Mouse (Mus musculus) CH12.LX (cell line): ENCODE results near the gene Fat1. TPM values are rescaled to one million over a fixed set of nuclear protein-coding genes. Genes with fewer than 3 reads are reported as not detected.

Source experiments
- DNase-seq: peaks from one replicate; pipeline ENCODE4 v3.0.0-alpha.2; 2013; ENCODE audit errors: extremely low read depth
- H3K27ac ChIP-seq: 2 replicates; pipeline ENCODE4 v1.5.1; 2012; ENCODE audit warnings: low read depth, mild to moderate bottlenecking, control low read depth, moderate library complexity; ENCODE audit not compliant: insufficient read depth
- H3K27me3 ChIP-seq: replicated peaks from 2 replicates; pipeline ENCODE3; 2012; ENCODE audit warnings: inconsistent platforms
- H3K36me3 ChIP-seq, 2 experiments: replicated peaks in 1 of 2; 2 replicates each; pipeline versions ENCODE3 to v1.6.1; 2012; ENCODE audit warnings: inconsistent platforms in 1 of 2, low read length in 1 of 2, mild to moderate bottlenecking in 1 of 2, mixed read lengths in 1 of 2, moderate library complexity in 1 of 2; ENCODE audit not compliant: control insufficient read depth in 1 of 2, insufficient read depth in 1 of 2
- H3K4me1 ChIP-seq, 2 experiments: 2 replicates each; pipeline ENCODE4 v1.6.1; 2012; ENCODE audit warnings: inconsistent platforms in 1 of 2, moderate library complexity in 1 of 2; ENCODE audit not compliant: insufficient read depth in 2 of 2, control insufficient read depth in 1 of 2
- H3K4me2 ChIP-seq: 2 replicates; pipeline ENCODE4 v1.6.1; 2012; ENCODE audit warnings: low read depth, mild to moderate bottlenecking, control low read depth; ENCODE audit not compliant: poor library complexity, insufficient read depth, severe bottlenecking
- H3K4me3 ChIP-seq, 3 experiments: fragments of 150-350 bp in 1 of 3; sonication (generic) in 1 of 3; replicated peaks in 1 of 3; 2 replicates each; pipeline versions ENCODE3 to v1.5.1; 2011 to 2012; ENCODE audit warnings: low read depth in 2 of 3, low read length in 2 of 3, mild to moderate bottlenecking in 2 of 3, moderate library complexity in 2 of 3, control low read depth in 1 of 3, improper control_type of control experiment in 1 of 3, inconsistent platforms in 1 of 3, mixed read lengths in 1 of 3; ENCODE audit not compliant: poor library complexity in 1 of 3
- H3K79me2 ChIP-seq: replicated peaks from 2 replicates; pipeline ENCODE4 v1.6.1; 2012; ENCODE audit warnings: mild to moderate bottlenecking, moderate library complexity; ENCODE audit not compliant: control insufficient read depth, poor library complexity, insufficient read depth, severe bottlenecking; ENCODE audit errors: extremely low read depth
- H3K9ac ChIP-seq: 2 replicates; pipeline ENCODE4 v1.6.1; 2012; ENCODE audit warnings: low read depth, mild to moderate bottlenecking, control low read depth, moderate library complexity; ENCODE audit not compliant: insufficient read depth
- H3K9me3 ChIP-seq: replicated peaks from 2 replicates; pipeline ENCODE3; 2012; ENCODE audit warnings: low read length, inconsistent platforms, mixed read lengths
- BHLHE40 ChIP-seq: IDR thresholded peaks from 2 replicates; pipeline ENCODE4 v1.6.1; 2011; ENCODE audit warnings: mild to moderate bottlenecking, low read depth, low read length, improper control_type of control experiment
- CHD1 ChIP-seq: IDR thresholded peaks from 2 replicates; pipeline ENCODE4 v1.6.1; 2012; ENCODE audit warnings: low read depth, low read length, improper control_type of control experiment, inconsistent platforms
- CTCF ChIP-seq, 2 experiments: IDR thresholded peaks in 1 of 2; conservative IDR thresholded peaks in 1 of 2; 2 replicates each; pipeline ENCODE4 v1.5.1; 2011 to 2012; ENCODE audit warnings: low read depth in 2 of 2, low read length in 2 of 2, improper control_type of control experiment in 1 of 2, inconsistent platforms in 1 of 2, mild to moderate bottlenecking in 1 of 2, moderate library complexity in 1 of 2
- ELF1 ChIP-seq: IDR thresholded peaks from 2 replicates; pipeline ENCODE4 v1.6.1; 2014; ENCODE audit warnings: low read depth, mild to moderate bottlenecking, inconsistent platforms, low read length, improper control_type of control experiment
- EP300 ChIP-seq: IDR thresholded peaks from 2 replicates; pipeline ENCODE4 v1.6.1; 2011; ENCODE audit warnings: low read length, improper control_type of control experiment
- GABPA ChIP-seq: IDR thresholded peaks from 2 replicates; pipeline ENCODE4 v1.6.1; 2012; ENCODE audit warnings: low read depth, low read length, improper control_type of control experiment, inconsistent platforms; ENCODE audit not compliant: insufficient replicate concordance
- KAT2A ChIP-seq: IDR thresholded peaks from 2 replicates; pipeline ENCODE4 v1.6.1; 2012; ENCODE audit warnings: low read length, improper control_type of control experiment, inconsistent platforms; ENCODE audit not compliant: insufficient replicate concordance
- MAFK ChIP-seq: IDR thresholded peaks from 2 replicates; pipeline ENCODE4 v1.6.1; 2011; ENCODE audit warnings: low read length, improper control_type of control experiment; ENCODE audit not compliant: insufficient replicate concordance
- MAX ChIP-seq: IDR thresholded peaks from 2 replicates; pipeline ENCODE4 v1.6.1; 2011; ENCODE audit warnings: low read length, improper control_type of control experiment
- MAZ ChIP-seq: IDR thresholded peaks from 2 replicates; pipeline ENCODE4 v1.6.1; 2012; ENCODE audit warnings: low read depth, mild to moderate bottlenecking, inconsistent platforms, low read length, improper control_type of control experiment, moderate library complexity
- MEF2A ChIP-seq: IDR thresholded peaks from 2 replicates; pipeline ENCODE4 v1.6.1; 2014; ENCODE audit warnings: low read depth, mild to moderate bottlenecking, inconsistent platforms, low read length, improper control_type of control experiment, borderline replicate concordance
- NELFE ChIP-seq: IDR thresholded peaks from 2 replicates; pipeline ENCODE4 v1.6.1; 2011; ENCODE audit warnings: low read depth, low read length, improper control_type of control experiment
- NRF1 ChIP-seq: IDR thresholded peaks from 2 replicates; pipeline ENCODE4 v1.6.1; 2014; ENCODE audit warnings: low read depth, mild to moderate bottlenecking, inconsistent platforms, low read length, improper control_type of control experiment, moderate library complexity
- PAX5 ChIP-seq: IDR thresholded peaks from 2 replicates; pipeline ENCODE4 v1.6.1; 2012; ENCODE audit warnings: low read length, inconsistent platforms, mixed read lengths
- POLR2A ChIP-seq: IDR thresholded peaks from 2 replicates; pipeline ENCODE4 v1.6.1; 2011; ENCODE audit warnings: low read depth, mild to moderate bottlenecking, improper control_type of control experiment, low read length
- RAD21 ChIP-seq: IDR thresholded peaks from 2 replicates; pipeline ENCODE4 v1.6.1; 2011; ENCODE audit warnings: low read depth, mild to moderate bottlenecking, low read length, improper control_type of control experiment, moderate library complexity
- RCOR1 ChIP-seq: conservative IDR thresholded peaks from 2 replicates; pipeline ENCODE4 v1.6.1; 2012; ENCODE audit warnings: low read depth, mild to moderate bottlenecking, inconsistent platforms, low read length, improper control_type of control experiment
- TBP ChIP-seq: conservative IDR thresholded peaks from 2 replicates; pipeline ENCODE4 v1.6.1; 2011; ENCODE audit warnings: low read depth, low read length, improper control_type of control experiment
- ZC3H11A ChIP-seq: IDR thresholded peaks from 2 replicates; pipeline ENCODE4 v1.6.1; 2012; ENCODE audit warnings: low read depth, mild to moderate bottlenecking, inconsistent platforms, low read length, improper control_type of control experiment
- ZMIZ1 ChIP-seq: IDR thresholded peaks from 2 replicates; pipeline ENCODE4 v1.6.1; 2012; ENCODE audit warnings: low read depth, mild to moderate bottlenecking, inconsistent platforms, low read length, improper control_type of control experiment
- dilution Hi-C: fragments of 300-500 bp; cut with MboI; formaldehyde crosslinking; loops from 2 replicates; pipeline ENCODE4 v1.14.3; 2020; ENCODE audit warnings: low sequenced_read_pairs; ENCODE audit not compliant: extremely low pct_unique_long_range_greater_than_20kb, extremely low pct_ligation_motif_present
- in situ Hi-C: fragments of 300-500 bp; cut with MboI; formaldehyde crosslinking; loops from 3 replicates; pipeline ENCODE4 v1.14.3; 2019; ENCODE audit warnings: low sequenced_read_pairs, low pct_ligation_motif_present, low pct_unique_long_range_greater_than_20kb, mixed read lengths
- polyA plus RNA-seq: library from polyadenylated mRNA; unstranded; fragments of >175 nt; gene quantifications from 2 replicates; pipeline ENCODE4 v1.2.1, GENCODE M21; 2012; ENCODE audit warnings: low read depth; ENCODE audit not compliant: insufficient read length
- total RNA-seq, 2 experiments: library from RNA; depleted of rRNA; stranded (reverse); fragments of 300-350 nt in 1 of 2; fragments of >200 nt in 1 of 2; gene quantifications; 2 replicates each; pipeline ENCODE4 v1.2.3; 2012 to 2014

The Fat1 gene
- total and polyA plus RNA-seq, 3 experiments = under 0.01 TPM; not detected in 2

DNA sequence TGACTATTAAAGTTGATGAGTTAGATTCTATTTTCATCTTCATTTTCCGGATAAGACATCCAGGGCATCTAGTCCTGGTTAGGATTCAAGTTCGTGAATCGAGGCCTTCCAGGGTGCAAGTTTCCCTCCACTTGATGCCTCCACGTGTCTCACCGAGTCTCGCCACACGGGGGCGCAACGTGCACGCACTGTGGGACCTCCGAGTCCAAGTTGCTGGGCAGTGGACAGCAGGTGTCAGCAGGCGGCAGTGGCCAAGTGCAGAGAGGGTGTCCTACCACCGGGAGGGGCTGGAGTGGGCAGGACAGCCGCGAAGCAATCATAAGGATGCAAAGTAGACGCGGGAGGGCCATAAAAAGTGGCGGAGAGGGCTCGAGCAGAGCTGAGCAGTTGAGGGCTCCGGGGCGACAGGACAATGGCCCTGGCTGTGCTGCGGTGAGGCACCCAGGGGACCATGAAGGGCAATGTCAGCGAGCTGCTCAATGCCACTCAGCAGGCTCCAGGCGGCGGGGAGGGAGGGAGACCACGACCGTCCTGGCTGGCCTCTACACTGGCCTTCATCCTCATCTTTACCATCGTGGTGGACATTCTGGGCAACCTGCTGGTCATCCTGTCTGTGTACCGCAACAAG, 133.6 kb downstream of the Fat1 start, which contains the start of gene Mtnr1a:
Gene Mtnr1a, plus strand, starts transcription at position 379 of the 628 bp plus-strand sequence.
- H3K27ac ChIP-seq = no peak within 1 kb of the TSS
- no peak within 1 kb of the TSS for H3K4me3 ChIP-seq
- no peak within 1 kb of the TSS for H3K4me2 ChIP-seq
- no peaks in the 10 kb centered on the region for H3K36me3 ChIP-seq
- H3K4me1 ChIP-seq = no peaks in the 10 kb centered on the region
- DNase-seq = no peak
- no peaks in the 10 kb centered on the region for H3K79me2 ChIP-seq
- no peak within 1 kb of the TSS for H3K9ac ChIP-seq
- dilution Hi-C loops = no loop called here
- in situ Hi-C loops = no loop called here
- TF ChIP-seq POLR2A (no peak), KAT2A (no peak), MAZ (no peak), MEF2A (no peak)
- H3K9me3 ChIP-seq = peaks cover 69% of the 10 kb centered on the region
- H3K27me3 ChIP-seq = no peaks in the 10 kb centered on the region

DNA sequence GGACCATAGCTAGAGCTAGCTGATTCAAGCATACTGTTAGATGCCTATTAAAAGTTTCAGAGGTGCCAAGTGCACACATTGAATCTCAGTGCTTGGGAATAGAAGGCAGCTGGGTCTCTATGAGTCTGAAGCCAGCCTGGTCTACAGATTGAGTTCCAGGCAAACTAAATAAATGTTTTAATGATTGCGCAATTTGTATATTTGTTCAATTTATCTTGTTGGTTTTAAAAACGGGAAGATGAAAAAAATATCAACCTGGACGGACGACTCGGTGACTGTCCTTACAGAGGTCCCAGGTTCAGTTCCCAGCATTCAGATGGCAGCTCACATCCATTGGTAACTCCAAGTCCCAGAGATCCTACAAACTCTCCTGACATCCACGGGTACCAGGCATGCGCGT, 135.7 kb downstream of the Fat1 start:
- no peaks in the 10 kb centered on the region for H3K4me1 ChIP-seq
- no peaks in the 10 kb centered on the region for H3K27me3 ChIP-seq
- in situ Hi-C loops = no loop called here
- TF ChIP-seq EP300 (no peak), KAT2A (no peak), TBP (no peak), RAD21 (no peak), GABPA (no peak), BHLHE40 (no peak), CHD1 (no peak), MAX (no peak), ZMIZ1 (no peak), CTCF (conservative IDR thresholded peaks at IDR 0.05 in 1 of 2, IDR thresholded peaks at IDR 0.05 in 1 of 2; ENCODE audit: low read depth in 2 of 2, low read length in 2 of 2) (no peak), NRF1 (no peak), MAFK (no peak), ELF1 (no peak), RCOR1 (no peak), MEF2A (no peak), NELFE (no peak), PAX5 (no peak), ZC3H11A (no peak)
- no peak overlapping the region for H3K4me2 ChIP-seq
- no peaks in the 10 kb centered on the region for H3K36me3 ChIP-seq
- no peak for DNase-seq
- H3K79me2 ChIP-seq = no peaks in the 10 kb centered on the region
- H3K27ac ChIP-seq = no peak overlapping the region
- dilution Hi-C loops = no loop called here
- H3K9ac ChIP-seq = no peak overlapping the region
- no peak overlapping the region for H3K4me3 ChIP-seq
- peaks cover 74% of the 10 kb centered on the region for H3K9me3 ChIP-seq
